Mouse (Mus musculus) erythroblast, embryonic 14.5 days (primary cell): ENCODE data around the gene Ankrd31.

Source experiments
- GATA1 ChIP-seq: IDR thresholded peaks from 2 replicates; pipeline ENCODE4 v1.6.1; 2012; ENCODE audit warnings: low read length, inconsistent platforms, mixed read lengths
- TAL1 ChIP-seq: IDR thresholded peaks from 3 replicates; pipeline ENCODE4 v1.6.1; 2012; ENCODE audit warnings: low read length, inconsistent platforms, mixed read lengths

GRCm38 (mm10) chr13:96702567-96703278 lies 45.3 kb upstream of the Ankrd31 start:
- no peak for TF ChIP-seq GATA1
- TF ChIP-seq TAL1 = no peak
